Mouse (Mus musculus): ENCODE data around the gene Bmp2k. TPM values are rescaled to one million over a fixed set of nuclear protein-coding genes. Genes with fewer than 3 reads are reported as not detected.

The Bmp2k gene
- polyA plus RNA-seq, 1 experiment, result 5.9 TPM

DNA sequence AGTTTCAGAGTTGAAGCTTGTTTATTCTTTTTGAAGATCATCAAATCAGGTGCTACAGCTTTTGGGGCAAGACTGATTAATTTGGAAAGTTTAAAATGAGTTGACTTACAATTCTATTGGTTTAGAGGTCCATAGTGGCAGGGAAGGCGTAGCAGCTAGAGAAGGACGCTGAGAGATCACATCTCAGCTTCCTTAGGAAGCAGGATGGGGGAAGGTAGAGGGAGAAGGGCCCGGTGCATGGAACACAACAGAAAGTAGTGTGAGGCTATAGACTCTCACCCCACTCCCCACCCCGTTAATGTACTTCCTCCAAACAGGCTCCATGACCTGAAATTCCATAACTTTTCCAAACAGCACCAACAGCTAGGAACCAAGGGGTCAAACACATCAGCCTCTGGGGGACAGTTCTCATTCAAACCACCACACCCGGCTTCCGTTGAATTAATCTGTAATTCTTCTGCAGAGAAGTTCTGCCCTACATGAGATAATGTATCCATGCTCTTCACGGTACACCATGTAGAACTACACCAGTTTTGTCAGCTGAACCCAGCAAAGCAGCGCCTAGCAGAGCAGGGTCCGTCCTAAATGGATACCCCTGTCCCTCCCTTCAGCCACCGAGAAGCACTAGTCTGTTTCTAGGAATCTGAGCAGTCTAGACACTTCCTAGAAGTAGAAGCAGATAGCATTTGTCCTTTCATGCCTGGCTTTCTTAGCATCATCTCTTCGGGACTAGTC is 12.3 kb downstream of the Bmp2k start:
- Histone ChIP-seq H3K79me3 (ENCODE audit: low read depth) (peaks cover 31% of the 10 kb centered on the region), H3K36me3 (ENCODE audit: control insufficient read depth, insufficient read depth) (no peaks in the 10 kb centered on the region), H3K79me2 (ENCODE audit: control insufficient read depth, insufficient read depth) (peaks cover 89% of the 10 kb centered on the region), H3ac (ENCODE audit: control insufficient read depth, insufficient read length, low read depth) (no peak overlapping the region), H3K4me3 (ENCODE audit: insufficient read depth, poor library complexity, severe bottlenecking) (no peak overlapping the region), H3K27me3 (ENCODE audit: control insufficient read depth, insufficient read depth, insufficient read length) (no peaks in the 10 kb centered on the region)
- TF ChIP-seq MAX (IDR thresholded peaks at IDR 0.05) (no peak), CEBPB (IDR thresholded peaks at IDR 0.05; ENCODE audit: low read depth) (no peak), CTCF (IDR thresholded peaks at IDR 0.05; ENCODE audit: control insufficient read depth, insufficient read depth, insufficient read length) (no peak), USF1 (IDR thresholded peaks at IDR 0.05; ENCODE audit: low read depth) (no peak), MYOD1 (IDR thresholded peaks at IDR 0.05; ENCODE audit: control insufficient read depth, insufficient read length, low read depth) (no peak), MYOG (IDR thresholded peaks at IDR 0.05; ENCODE audit: control insufficient read depth, extremely low read depth, insufficient read length) (no peak), FOSL1 (IDR thresholded peaks at IDR 0.05; ENCODE audit: insufficient read depth, low read length, poor library complexity, severe bottlenecking) (no peak)

DNA sequence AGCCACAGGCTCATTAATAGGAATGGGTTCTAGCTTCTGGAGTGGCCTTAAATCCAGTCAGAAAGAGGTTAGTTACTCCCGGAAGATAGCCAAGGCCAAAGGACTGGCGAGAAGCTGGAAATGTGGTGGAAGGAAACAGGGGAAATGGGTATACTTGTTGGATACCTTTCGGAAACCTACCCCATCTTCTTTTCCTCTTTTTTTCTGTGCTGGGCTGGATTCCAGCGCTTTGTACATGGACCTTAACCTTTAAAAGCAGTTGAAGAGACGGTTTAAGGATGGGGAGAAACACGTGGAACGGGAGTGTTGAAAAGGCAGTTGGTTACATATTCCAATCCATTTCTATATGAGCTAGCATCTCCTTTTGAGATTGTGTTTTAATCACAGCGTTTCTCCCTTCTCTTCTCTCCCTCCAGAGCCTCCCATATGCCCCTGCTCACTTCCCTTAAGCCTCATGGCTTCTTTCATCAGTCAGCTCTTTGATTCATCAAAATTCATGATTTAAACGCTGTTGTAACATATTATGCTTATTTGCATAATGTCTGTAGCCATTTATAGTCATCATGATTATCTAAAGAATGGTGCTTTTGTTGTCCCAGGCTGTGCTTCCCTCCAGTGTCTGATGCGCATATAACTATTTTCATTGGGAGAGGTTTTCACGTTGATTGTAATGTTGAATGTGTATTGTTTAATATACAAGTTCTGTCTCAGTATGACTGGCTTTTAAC is 18.5 kb downstream of the Bmp2k start:
- Histone ChIP-seq H3K79me3 (ENCODE audit: low read depth) (peaks cover 12% of the 10 kb centered on the region), H3ac (ENCODE audit: control insufficient read depth, insufficient read length, low read depth) (no peak overlapping the region), H3K27me3 (ENCODE audit: control insufficient read depth, insufficient read depth, insufficient read length) (no peaks in the 10 kb centered on the region), H3K79me2 (ENCODE audit: control insufficient read depth, insufficient read depth) (peaks cover 54% of the 10 kb centered on the region), H3K36me3 (ENCODE audit: control insufficient read depth, insufficient read depth) (no peaks in the 10 kb centered on the region), H3K4me3 (ENCODE audit: insufficient read depth, poor library complexity, severe bottlenecking) (no peak overlapping the region)
- no peak for TF ChIP-seq USF1 (IDR thresholded peaks at IDR 0.05; ENCODE audit: low read depth)
- no peak for TF ChIP-seq MYOG (IDR thresholded peaks at IDR 0.05; ENCODE audit: control insufficient read depth, extremely low read depth, insufficient read length)
- TF ChIP-seq MAX (IDR thresholded peaks at IDR 0.05), result no peak
- TF ChIP-seq CTCF (IDR thresholded peaks at IDR 0.05; ENCODE audit: control insufficient read depth, insufficient read depth, insufficient read length), result no peak
- no peak for TF ChIP-seq CEBPB (IDR thresholded peaks at IDR 0.05; ENCODE audit: low read depth)
- TF ChIP-seq MYOD1 (IDR thresholded peaks at IDR 0.05; ENCODE audit: control insufficient read depth, insufficient read length, low read depth), result no peak
- no peak for TF ChIP-seq FOSL1 (IDR thresholded peaks at IDR 0.05; ENCODE audit: insufficient read depth, low read length, poor library complexity, severe bottlenecking)

DNA sequence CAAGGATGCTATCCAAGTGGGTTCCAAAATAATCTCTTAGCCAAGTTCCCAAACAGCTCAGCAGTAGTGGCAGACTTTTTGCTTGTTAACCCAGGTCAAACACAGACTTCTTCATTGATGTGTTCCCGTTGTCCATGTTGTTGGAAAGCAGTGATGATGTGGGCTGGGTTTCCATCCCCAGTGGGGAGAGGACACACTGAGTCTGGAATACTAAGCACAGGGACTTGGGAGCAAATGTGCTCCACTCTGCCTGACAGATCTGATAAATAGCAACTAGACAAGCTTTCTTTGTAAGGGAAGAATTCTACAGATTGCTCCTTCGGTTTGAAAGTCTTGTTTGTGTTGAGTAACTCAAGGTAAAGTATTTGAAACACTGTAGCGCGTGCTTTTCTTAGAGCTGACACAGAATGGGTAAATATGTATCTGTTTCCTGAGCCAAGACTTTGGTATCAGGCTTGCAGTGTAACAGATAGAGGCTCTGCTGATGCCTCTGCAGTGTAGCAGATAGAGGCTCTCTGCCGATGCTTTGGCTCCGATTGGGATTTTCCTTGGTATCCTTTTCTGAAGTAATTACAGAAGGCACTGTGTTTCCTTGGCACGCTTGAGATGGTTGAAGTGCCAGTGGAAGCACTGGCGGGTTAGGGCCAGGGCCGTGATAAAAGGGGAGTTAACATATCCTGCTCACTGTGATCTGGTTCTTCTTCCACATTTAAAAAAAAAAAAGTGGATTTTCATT is 19.5 kb downstream of the Bmp2k start:
- H3K79me2 ChIP-seq (ENCODE audit: control insufficient read depth, insufficient read depth), result peaks cover 47% of the 10 kb centered on the region
- TF ChIP-seq CTCF (IDR thresholded peaks at IDR 0.05; ENCODE audit: control insufficient read depth, insufficient read depth, insufficient read length) (no peak), USF1 (IDR thresholded peaks at IDR 0.05; ENCODE audit: low read depth) (no peak)
- no peaks in the 10 kb centered on the region for H3K27me3 ChIP-seq (ENCODE audit: control insufficient read depth, insufficient read depth, insufficient read length)
- no peak overlapping the region for H3ac ChIP-seq (ENCODE audit: control insufficient read depth, insufficient read length, low read depth)
- peaks cover 9% of the 10 kb centered on the region for H3K79me3 ChIP-seq (ENCODE audit: low read depth)
- H3K4me3 ChIP-seq (ENCODE audit: insufficient read depth, poor library complexity, severe bottlenecking), result no peak overlapping the region
- H3K36me3 ChIP-seq (ENCODE audit: control insufficient read depth, insufficient read depth), result no peaks in the 10 kb centered on the region

DNA sequence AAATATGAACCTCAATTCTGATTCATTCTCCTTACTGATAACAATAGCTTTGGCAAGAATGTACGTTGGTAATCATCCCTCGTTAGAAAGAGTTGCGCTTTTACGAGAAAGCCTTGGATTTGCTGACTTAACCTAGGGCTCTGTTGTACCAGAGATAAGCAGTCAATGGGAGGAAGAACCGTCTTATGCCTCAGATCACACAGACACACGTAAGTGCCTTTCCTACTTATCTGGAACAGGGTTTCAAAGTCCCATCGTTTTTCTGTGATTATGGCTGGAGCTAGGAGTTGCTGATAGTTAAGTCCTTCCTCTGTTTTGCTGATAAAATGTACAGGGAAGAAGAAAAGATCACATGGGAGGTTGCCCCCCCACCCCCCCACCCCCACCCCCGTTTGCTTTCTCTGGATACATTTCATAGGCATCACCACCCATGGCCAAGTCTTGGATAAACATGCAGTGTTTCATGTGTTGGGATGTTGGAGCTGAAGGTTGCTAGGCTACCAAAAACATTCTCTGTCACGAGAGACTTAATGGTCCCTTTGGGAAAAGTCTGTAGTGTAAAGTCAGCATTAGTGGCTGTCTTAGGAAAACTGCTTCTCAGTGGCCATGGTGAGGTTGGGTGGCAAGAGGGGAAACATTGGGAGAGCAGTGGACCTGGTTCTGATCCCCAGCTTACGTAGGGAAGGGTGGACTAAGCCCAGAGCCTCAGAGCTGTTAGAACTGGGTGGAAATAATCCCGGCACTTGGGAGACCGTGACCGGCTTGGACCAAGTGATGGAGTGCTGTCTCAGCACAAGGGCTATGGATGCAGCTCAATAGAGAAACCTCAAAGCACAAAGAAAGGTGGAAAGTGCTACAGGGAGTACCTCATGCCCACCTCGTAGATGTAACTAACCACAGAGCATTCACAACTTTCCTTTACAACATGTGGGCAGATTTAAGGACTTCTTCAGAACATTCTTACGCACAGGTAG is 25.1 kb downstream of the Bmp2k start:
- Histone ChIP-seq H3ac (ENCODE audit: control insufficient read depth, insufficient read length, low read depth) (no peak overlapping the region), H3K27me3 (ENCODE audit: control insufficient read depth, insufficient read depth, insufficient read length) (no peaks in the 10 kb centered on the region), H3K79me3 (ENCODE audit: low read depth) (peaks cover 8% of the 10 kb centered on the region), H3K36me3 (ENCODE audit: control insufficient read depth, insufficient read depth) (no peaks in the 10 kb centered on the region), H3K79me2 (ENCODE audit: control insufficient read depth, insufficient read depth) (peaks cover 46% of the 10 kb centered on the region), H3K4me3 (ENCODE audit: insufficient read depth, poor library complexity, severe bottlenecking) (no peak overlapping the region)
- TF ChIP-seq FOSL1 (IDR thresholded peaks at IDR 0.05; ENCODE audit: insufficient read depth, low read length, poor library complexity, severe bottlenecking) (no peak), MAX (IDR thresholded peaks at IDR 0.05) (no peak), MYOD1 (IDR thresholded peaks at IDR 0.05; ENCODE audit: control insufficient read depth, insufficient read length, low read depth) (no peak), CTCF (IDR thresholded peaks at IDR 0.05; ENCODE audit: control insufficient read depth, insufficient read depth, insufficient read length) (no peak), USF1 (IDR thresholded peaks at IDR 0.05; ENCODE audit: low read depth) (no peak), MYOG (IDR thresholded peaks at IDR 0.05; ENCODE audit: control insufficient read depth, extremely low read depth, insufficient read length) (no peak), CEBPB (IDR thresholded peaks at IDR 0.05; ENCODE audit: low read depth) (no peak)

DNA sequence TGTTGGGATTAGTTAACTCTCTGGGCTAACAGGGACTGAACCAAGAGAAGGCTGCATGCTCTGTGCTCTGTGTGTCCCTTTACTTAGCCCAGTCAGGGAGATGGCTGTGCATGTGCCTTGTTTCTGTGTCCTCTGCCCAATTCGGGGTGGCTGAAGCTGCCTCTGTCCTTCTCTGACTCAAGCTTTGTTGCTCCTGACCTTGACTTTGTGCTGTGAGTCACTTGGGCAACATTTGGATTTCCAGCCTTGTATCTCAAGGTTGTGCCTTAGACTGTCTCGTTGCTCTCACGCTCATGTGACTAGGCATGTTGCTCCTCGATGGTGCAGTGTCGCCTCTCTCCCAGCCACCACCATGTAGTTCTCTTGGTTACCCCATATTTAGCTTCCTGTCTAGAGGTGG is 27.3 kb downstream of the Bmp2k start:
- H3K4me3 ChIP-seq (ENCODE audit: insufficient read depth, poor library complexity, severe bottlenecking), result no peak overlapping the region
- no peak overlapping the region for H3ac ChIP-seq (ENCODE audit: control insufficient read depth, insufficient read length, low read depth)
- H3K27me3 ChIP-seq (ENCODE audit: control insufficient read depth, insufficient read depth, insufficient read length), result no peaks in the 10 kb centered on the region
- TF ChIP-seq FOSL1 (IDR thresholded peaks at IDR 0.05; ENCODE audit: insufficient read depth, low read length, poor library complexity, severe bottlenecking), result no peak
- TF ChIP-seq MYOG (IDR thresholded peaks at IDR 0.05; ENCODE audit: control insufficient read depth, extremely low read depth, insufficient read length), result no peak
- no peak for TF ChIP-seq MYOD1 (IDR thresholded peaks at IDR 0.05; ENCODE audit: control insufficient read depth, insufficient read length, low read depth)
- TF ChIP-seq CEBPB (IDR thresholded peaks at IDR 0.05; ENCODE audit: low read depth), result no peak
- TF ChIP-seq USF1 (IDR thresholded peaks at IDR 0.05; ENCODE audit: low read depth), result no peak
- no peak for TF ChIP-seq MAX (IDR thresholded peaks at IDR 0.05)
- no peak for TF ChIP-seq CTCF (IDR thresholded peaks at IDR 0.05; ENCODE audit: control insufficient read depth, insufficient read depth, insufficient read length)
- H3K79me3 ChIP-seq (ENCODE audit: low read depth), result peaks cover 8% of the 10 kb centered on the region
- H3K36me3 ChIP-seq (ENCODE audit: control insufficient read depth, insufficient read depth), result no peaks in the 10 kb centered on the region
- peaks cover 39% of the 10 kb centered on the region for H3K79me2 ChIP-seq (ENCODE audit: control insufficient read depth, insufficient read depth)

Measured in C2C12 (cell line).